24 mouse cellular contexts compared by ENCODE assay signal in the genomic region with DNA sequence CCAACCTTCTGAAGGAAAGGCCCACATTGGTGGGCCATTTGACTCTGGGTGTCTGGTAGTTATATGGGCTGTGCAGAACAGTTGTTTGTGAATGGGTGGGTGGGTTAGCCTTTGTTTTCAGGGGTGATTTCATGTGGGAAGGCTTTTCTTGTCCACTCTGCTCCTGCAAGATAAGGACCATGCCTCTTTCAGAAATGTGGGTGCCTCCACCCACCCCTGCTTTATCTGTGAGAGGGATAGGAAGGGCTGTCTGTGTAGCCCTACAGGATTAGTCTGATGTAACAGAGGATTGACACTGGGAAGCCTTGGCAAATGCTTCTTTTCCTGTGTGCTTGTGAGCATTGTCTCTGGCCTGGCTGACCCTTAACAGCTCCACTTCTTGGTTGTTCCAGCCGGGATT.
DNase-seq lines count a peak whose midpoint lies in the region; ATAC-seq and TF ChIP-seq lines count a peak whose summit lies in the region.
"Had no signal": no experiment of that assay in that cellular context is flagged by ENCODE, and none has a peak within 500 bp of the region (broad histone marks: within the 10 kb centered on the region; RNA-seq: fewer than 3 reads in every experiment).

No protein-coding gene starts in this region.

- no peak for TF ChIP-seq CTCF in stomach, postnatal 0 days (IDR thresholded peaks at IDR 0.05; ENCODE audit: low read depth)
- no peak for TF ChIP-seq CTCF in liver, postnatal 0 days (IDR thresholded peaks at IDR 0.05; ENCODE audit: low read depth)

- peak; percentile 32; the same call in 1 of the 2 replicates for ATAC-seq in stomach, embryonic 15.5 days (ENCODE audit: insufficient read depth, low FRiP score, low read depth)
- no peak for ATAC-seq in stomach, postnatal 0 days (ENCODE audit: low FRiP score, low TSS enrichment)
- peak; percentile 90 for ATAC-seq in liver, embryonic 11.5 days (replicated peaks; ENCODE audit: low FRiP score)
- ATAC-seq in liver, postnatal 0 days = no peak; the same call in 1 of the 2 replicates
- ATAC-seq: activated CD4-positive, CD25-positive, alpha-beta regulatory T cell, adult 4 months; forebrain, embryonic 15.5 days; inflammation-experienced regulatory T-cells, adult 6 months; midbrain, embryonic 16.5 days had no signal

- WGBS in stomach, embryonic 15.5 days = 77% methylated on average over 1 of the region's 1 CpGs
- WGBS in stomach, postnatal 0 days = 80% methylated on average over 1 of the region's 1 CpGs
- 74% methylated on average over 1 of the region's 1 CpGs for WGBS in liver, embryonic 11.5 days
- WGBS in liver, postnatal 0 days (ENCODE audit: insufficient replicate concordance) = 65% methylated on average over 1 of the region's 1 CpGs

- no peak for DNase-seq in stomach, postnatal 0 days (ENCODE audit: low spot score)
- no peak for DNase-seq in liver, embryonic 11.5 days (ENCODE audit: low spot score)
- DNase-seq in liver, postnatal 0 days = no peak
- no peak for DNase-seq in right cerebral cortex, adult 2 months (ENCODE audit: low spot score in 2 of 2)
- no peak for DNase-seq in left cerebral cortex, postnatal 25 days (ENCODE audit: low spot score in 2 of 2)
- DNase-seq in layer of hippocampus, adult 9-10 months (ENCODE audit: low spot score) = no peak
- DNase-seq: cerebellum, adult 11 months; cerebellum, adult 9-11 months; gastrocnemius, postnatal 10 days; heart, postnatal 4 days; kidney, adult 2 months; lung, adult 18-20 months; lung, postnatal 10 days had no signal

- peaks cover 6% of the 10 kb centered on the region; the same call in 1 of the 2 replicates for H3K36me3 ChIP-seq in stomach, embryonic 15.5 days
- no peaks in the 10 kb centered on the region; the same call in 1 of the 2 replicates for H3K36me3 ChIP-seq in stomach, postnatal 0 days (ENCODE audit: control insufficient read depth, insufficient read depth, low read length)
- no peaks in the 10 kb centered on the region for H3K36me3 ChIP-seq in liver, embryonic 11.5 days (ENCODE audit: control insufficient read depth, insufficient read depth, low read length)
- H3K36me3 ChIP-seq in liver, postnatal 0 days (replicated peaks; ENCODE audit: insufficient read depth, low read length) = peaks cover 8% of the 10 kb centered on the region
- H3K36me3 ChIP-seq: forebrain, embryonic 15.5 days had no signal

- H3K9ac ChIP-seq in stomach, embryonic 15.5 days = no peak overlapping the region
- H3K9ac ChIP-seq in stomach, postnatal 0 days (ENCODE audit: low read length) = no peak overlapping the region
- peak overlapping the region; percentile 20; the same call in 1 of the 2 replicates for H3K9ac ChIP-seq in liver, embryonic 11.5 days (ENCODE audit: low read depth, low read length)
- H3K9ac ChIP-seq in liver, postnatal 0 days (replicated peaks) = peak overlapping the region; percentile 26; the same call in 1 of the 2 replicates
- H3K9ac ChIP-seq: embryonic facial prominence, embryonic 15.5 days; forebrain, embryonic 15.5 days; hindbrain, embryonic 14.5 days; neural tube, embryonic 13.5 days had no signal

- no peaks in the 10 kb centered on the region for H3K27me3 ChIP-seq in stomach, embryonic 15.5 days (replicated peaks)
- H3K27me3 ChIP-seq in stomach, postnatal 0 days (ENCODE audit: control insufficient read depth, insufficient read depth, low read length) = no peaks in the 10 kb centered on the region
- H3K27me3 ChIP-seq in liver, embryonic 11.5 days (replicated peaks; ENCODE audit: control insufficient read depth, insufficient read depth, low read length) = no peaks in the 10 kb centered on the region
- H3K27me3 ChIP-seq in liver, postnatal 0 days (ENCODE audit: insufficient read depth, low read length) = no peaks in the 10 kb centered on the region
- H3K27me3 ChIP-seq: embryonic facial prominence, embryonic 15.5 days; forebrain, embryonic 15.5 days; neural tube, embryonic 13.5 days had no signal

- H3K4me2 ChIP-seq in stomach, embryonic 15.5 days = no peak overlapping the region
- no peak overlapping the region for H3K4me2 ChIP-seq in stomach, postnatal 0 days (replicated peaks; ENCODE audit: low read depth)
- H3K4me2 ChIP-seq in liver, embryonic 11.5 days = peak overlapping the region; percentile 32
- H3K4me2 ChIP-seq in liver, postnatal 0 days (ENCODE audit: low read depth, low read length) = no peak overlapping the region
- H3K4me2 ChIP-seq: embryonic facial prominence, embryonic 15.5 days; forebrain, embryonic 15.5 days; hindbrain, embryonic 14.5 days; neural tube, embryonic 13.5 days had no signal

- no peaks in the 10 kb centered on the region for H3K9me3 ChIP-seq in stomach, embryonic 15.5 days
- no peaks in the 10 kb centered on the region for H3K9me3 ChIP-seq in stomach, postnatal 0 days (ENCODE audit: control insufficient read depth, low read length)
- H3K9me3 ChIP-seq in liver, embryonic 11.5 days (ENCODE audit: control insufficient read depth, low read length) = no peaks in the 10 kb centered on the region
- H3K9me3 ChIP-seq in liver, postnatal 0 days (ENCODE audit: low read length) = no peaks in the 10 kb centered on the region
- H3K9me3 ChIP-seq: embryonic facial prominence, embryonic 15.5 days; forebrain, embryonic 15.5 days; midbrain, embryonic 10.5 days; neural tube, embryonic 13.5 days had no signal

- no peak for TF ChIP-seq EP300 in stomach, postnatal 0 days (optimal IDR thresholded peaks at IDR 0.05)
- TF ChIP-seq EP300 in liver, postnatal 0 days (IDR thresholded peaks at IDR 0.05; ENCODE audit: low read depth) = no peak

- no peaks in the 10 kb centered on the region for H3K4me1 ChIP-seq in stomach, embryonic 15.5 days
- H3K4me1 ChIP-seq in stomach, postnatal 0 days (replicated peaks; ENCODE audit: control insufficient read depth, insufficient read depth) = no peaks in the 10 kb centered on the region
- peaks cover 15% of the 10 kb centered on the region for H3K4me1 ChIP-seq in liver, embryonic 11.5 days (replicated peaks; ENCODE audit: control insufficient read depth, insufficient read depth, low read length)
- H3K4me1 ChIP-seq in liver, postnatal 0 days (ENCODE audit: insufficient read depth) = no peaks in the 10 kb centered on the region; the same call in 1 of the 2 replicates
- H3K4me1 ChIP-seq: embryonic facial prominence, embryonic 15.5 days; forebrain, embryonic 15.5 days; midbrain, embryonic 10.5 days; neural tube, embryonic 13.5 days had no signal

- intact Hi-C loops in left cerebral cortex, postnatal 25 days (cut with DNase I) = loop anchor here (10.0 kb wide), 2 partner anchors 473 to 1683 kb away; a partner anchor contains a TSS

- no peak overlapping the region for H3K27ac ChIP-seq in stomach, embryonic 15.5 days
- H3K27ac ChIP-seq in stomach, postnatal 0 days (replicated peaks) = no peak overlapping the region
- H3K27ac ChIP-seq in liver, embryonic 11.5 days (ENCODE audit: low read depth, low read length) = peak overlapping the region; percentile 73; the same call in 1 of the 2 replicates
- no peak overlapping the region for H3K27ac ChIP-seq in liver, postnatal 0 days (ENCODE audit: low read depth)
- H3K27ac ChIP-seq: embryonic facial prominence, embryonic 15.5 days; forebrain, embryonic 15.5 days; hindbrain, embryonic 14.5 days; kidney, postnatal 0 days; midbrain, embryonic 10.5 days; neural tube, embryonic 13.5 days had no signal

- no peak overlapping the region for H3K4me3 ChIP-seq in stomach, embryonic 15.5 days (replicated peaks)
- H3K4me3 ChIP-seq in stomach, postnatal 0 days (ENCODE audit: low read depth, low read length) = no peak overlapping the region
- no peak overlapping the region for H3K4me3 ChIP-seq in liver, embryonic 11.5 days (ENCODE audit: low read depth, low read length)
- H3K4me3 ChIP-seq in liver, postnatal 0 days (ENCODE audit: low read depth, low read length) = no peak overlapping the region
- H3K4me3 ChIP-seq: embryonic facial prominence, embryonic 15.5 days; forebrain, embryonic 15.5 days; midbrain, embryonic 10.5 days; myocyte; neural tube, embryonic 13.5 days had no signal

Comparison
In these comparisons a context has a peak if more than half of its experiments do, and no peak if none do; other contexts are left out.
1. ATAC-seq: peak in stomach, embryonic 15.5 days (single experiment) and liver, embryonic 11.5 days (single experiment); none in stomach, postnatal 0 days (single experiment) and liver, postnatal 0 days (single experiment).
2. H3K9ac ChIP-seq: peak in liver, embryonic 11.5 days (single experiment) and liver, postnatal 0 days (single experiment); none in stomach, embryonic 15.5 days (single experiment) and stomach, postnatal 0 days (single experiment).